Comparison of ENCODE assay signal across 8 mouse cellular contexts in genomic region chr8:121584730-121585129, GRCm38 (mm10). TPM values are rescaled to one million over a fixed set of nuclear protein-coding genes. Genes with fewer than 3 reads are reported as not detected.
DNase-seq lines count a peak whose midpoint lies in the region; ATAC-seq lines count a peak whose summit lies in the region.

No protein-coding gene starts in this region.

- no peaks in the 10 kb centered on the region; the same call in 1 of the 2 replicates for H3K27me3 ChIP-seq in lung, embryonic 15.5 days
- no peaks in the 10 kb centered on the region for H3K27me3 ChIP-seq in embryonic facial prominence, embryonic 11.5 days (ENCODE audit: control insufficient read depth, insufficient read depth, low read length)
- H3K27me3 ChIP-seq in neural tube, embryonic 12.5 days (replicated peaks): no peaks in the 10 kb centered on the region

- H3K9ac ChIP-seq in lung, embryonic 15.5 days: no peak overlapping the region
- no peak overlapping the region; the same call in 1 of the 2 replicates for H3K9ac ChIP-seq in embryonic facial prominence, embryonic 11.5 days (replicated peaks; ENCODE audit: low read length)
- no peak overlapping the region for H3K9ac ChIP-seq in neural tube, embryonic 12.5 days

- H3K27ac ChIP-seq in lung, embryonic 15.5 days: no peak overlapping the region
- no peak overlapping the region for H3K27ac ChIP-seq in embryonic facial prominence, embryonic 11.5 days (replicated peaks; ENCODE audit: low read depth, low read length)
- H3K27ac ChIP-seq in neural tube, embryonic 12.5 days: no peak overlapping the region

- no peak for ATAC-seq in lung, embryonic 15.5 days (ENCODE audit: borderline replicate concordance, extremely low read depth, low FRiP score, low TSS enrichment)
- ATAC-seq in embryonic facial prominence, embryonic 11.5 days (replicated peaks; ENCODE audit: insufficient number of reproducible peaks, low FRiP score, low TSS enrichment, low read depth): no peak
- ATAC-seq in neural tube, embryonic 12.5 days (ENCODE audit: low FRiP score, low read depth): 0 out of 2 replicates have a peak, but pooled peaks have one; percentile 8

- DNase-seq in lung, adult 18-20 months: no peak
- DNase-seq in embryonic facial prominence, embryonic 11.5 days (ENCODE audit: low spot score): no peak
- DNase-seq in induced T-regulatory cell, adult 2 months (ENCODE audit: low read depth): peak; percentile 57
- no peak for DNase-seq in urinary bladder, postnatal 36 days (ENCODE audit: low spot score in 2 of 2)
- no peak for DNase-seq in gastrocnemius, postnatal 10 days
- no peak for DNase-seq in urinary bladder, adult 18-20 months (ENCODE audit: low spot score in 2 of 2)

- peak overlapping the region; percentile 55 for H3K4me3 ChIP-seq in lung, embryonic 15.5 days
- H3K4me3 ChIP-seq in embryonic facial prominence, embryonic 11.5 days (ENCODE audit: low read depth, low read length): peak overlapping the region; percentile 51
- H3K4me3 ChIP-seq in neural tube, embryonic 12.5 days: peak overlapping the region; percentile 51

- H3K36me3 ChIP-seq in lung, embryonic 15.5 days: no peaks in the 10 kb centered on the region
- H3K36me3 ChIP-seq in embryonic facial prominence, embryonic 11.5 days (replicated peaks; ENCODE audit: control insufficient read depth, insufficient read depth, low read depth, low read length): no peaks in the 10 kb centered on the region
- H3K36me3 ChIP-seq in neural tube, embryonic 12.5 days: no peaks in the 10 kb centered on the region

- peaks cover 19% of the 10 kb centered on the region; the same call in 1 of the 2 replicates for H3K4me1 ChIP-seq in lung, embryonic 15.5 days
- H3K4me1 ChIP-seq in embryonic facial prominence, embryonic 11.5 days (ENCODE audit: control insufficient read depth, insufficient read depth, low read length): no peaks in the 10 kb centered on the region
- peaks cover 2% of the 10 kb centered on the region for H3K4me1 ChIP-seq in neural tube, embryonic 12.5 days

- no peaks in the 10 kb centered on the region for H3K9me3 ChIP-seq in lung, embryonic 15.5 days
- no peaks in the 10 kb centered on the region for H3K9me3 ChIP-seq in embryonic facial prominence, embryonic 11.5 days (replicated peaks; ENCODE audit: control insufficient read depth, low read length)
- H3K9me3 ChIP-seq in neural tube, embryonic 12.5 days: no peaks in the 10 kb centered on the region

- peak overlapping the region; percentile 72 for H3K4me2 ChIP-seq in lung, embryonic 15.5 days
- peak overlapping the region; percentile 63 for H3K4me2 ChIP-seq in embryonic facial prominence, embryonic 11.5 days (ENCODE audit: low read depth, low read length)
- H3K4me2 ChIP-seq in neural tube, embryonic 12.5 days (replicated peaks): peak overlapping the region; percentile 75

- WGBS in lung, embryonic 15.5 days: 39% methylated on average over 13 of the region's 13 CpGs
- WGBS in embryonic facial prominence, embryonic 11.5 days: 47% methylated on average over 12 of the region's 13 CpGs
- 50% methylated on average over 13 of the region's 13 CpGs for WGBS in neural tube, embryonic 12.5 days

RNA-seq across cellular contexts. Expression of gene Map1lc3b, which starts 5.4 kb away (rescaled TPM):
- polyA plus RNA-seq in lung, embryonic 15.5 days (2015; fragmentation: Nextera tagmentation; extraction: Ambion mirVana): 199 and 200 TPM in 2 replicates
- polyA plus RNA-seq in embryonic facial prominence, embryonic 11.5 days (2014; fragmentation: Nextera tagmentation; extraction: Ambion mirVana): 225 and 236 TPM in 2 replicates
- 344 and 353 TPM in 2 replicates for polyA plus RNA-seq in neural tube, embryonic 12.5 days (2016; fragmentation: Nextera tagmentation; extraction: Ambion mirVana)
- total RNA-seq in gastrocnemius, postnatal 10 days (2021): 100 to 1,000 TPM; 101 to 106 TPM

RNA-seq across cellular contexts. Expression of gene Fbxo31, which starts 6.1 kb away (rescaled TPM):
- 15.9 and 17.3 TPM in 2 replicates for polyA plus RNA-seq in lung, embryonic 15.5 days (2015; fragmentation: Nextera tagmentation; extraction: Ambion mirVana)
- polyA plus RNA-seq in embryonic facial prominence, embryonic 11.5 days (2014; fragmentation: Nextera tagmentation; extraction: Ambion mirVana): 11.1 and 12.9 TPM in 2 replicates
- polyA plus RNA-seq in neural tube, embryonic 12.5 days (2016; fragmentation: Nextera tagmentation; extraction: Ambion mirVana): 29.8 and 31.1 TPM in 2 replicates
- total RNA-seq in gastrocnemius, postnatal 10 days (2021): 10 to 100 TPM; 59.6 to 70.3 TPM

RNA-seq across cellular contexts. Expression of gene 1700018B08Rik, which starts 40.6 kb away (rescaled TPM):
- not detected in 2 replicates for polyA plus RNA-seq in lung, embryonic 15.5 days (2015; fragmentation: Nextera tagmentation; extraction: Ambion mirVana)
- polyA plus RNA-seq in embryonic facial prominence, embryonic 11.5 days (2014; fragmentation: Nextera tagmentation; extraction: Ambion mirVana): not detected in 2 replicates
- polyA plus RNA-seq in neural tube, embryonic 12.5 days (2016; fragmentation: Nextera tagmentation; extraction: Ambion mirVana): not detected in 2 replicates
- not detected for total RNA-seq in gastrocnemius, postnatal 10 days (2021)
